In genomic region chr7:81452971-81453441, GRCm38 (mm10) we compare ENCODE assay signal across 9 mouse cellular contexts. TPM values are rescaled to one million over a fixed set of nuclear protein-coding genes. Genes with fewer than 3 reads are reported as not detected.
DNase-seq lines count a peak whose midpoint lies in the region; ATAC-seq and TF ChIP-seq lines count a peak whose summit lies in the region.
"Had no signal": no experiment of that assay in that cellular context is flagged by ENCODE, and none has a peak within 500 bp of the region (broad histone marks: within the 10 kb centered on the region; RNA-seq: fewer than 3 reads in every experiment).

No protein-coding gene starts in this region.

- peak overlapping the region; percentile 9; the same call in 1 of the 2 replicates for H3K9ac ChIP-seq in hindbrain, postnatal 0 days (replicated peaks; ENCODE audit: low read length)
- no peak overlapping the region for H3K9ac ChIP-seq in limb, embryonic 11.5 days (ENCODE audit: low read length)

- H3K27me3 ChIP-seq in hindbrain, postnatal 0 days (ENCODE audit: insufficient read depth, low read length) = peaks cover 20% of the 10 kb centered on the region; the same call in 1 of the 2 replicates
- H3K27me3 ChIP-seq in limb, embryonic 11.5 days (ENCODE audit: control insufficient read depth, insufficient read depth, low read length) = peaks cover 50% of the 10 kb centered on the region

- H3K4me3 ChIP-seq in left cerebral cortex, adult 2 months = peak overlapping the region; percentile 73
- H3K4me3 ChIP-seq in brown adipose tissue, adult 24 weeks (ENCODE audit: insufficient read depth, low read depth, low read length) = peak overlapping the region; percentile 65
- H3K4me3 ChIP-seq in hindbrain, postnatal 0 days (ENCODE audit: low read length) = peak overlapping the region; percentile 46
- no peak overlapping the region for H3K4me3 ChIP-seq in limb, embryonic 11.5 days (ENCODE audit: low read depth, low read length)

- no peaks in the 10 kb centered on the region for H3K9me3 ChIP-seq in hindbrain, postnatal 0 days (ENCODE audit: low read length)
- no peaks in the 10 kb centered on the region for H3K9me3 ChIP-seq in limb, embryonic 11.5 days (ENCODE audit: control insufficient read depth, low read length)

- H3K4me1 ChIP-seq in brown adipose tissue, adult 24 weeks (ENCODE audit: control insufficient read depth, insufficient read depth, insufficient read length, low read length) = no peaks in the 10 kb centered on the region
- H3K4me1 ChIP-seq in hindbrain, postnatal 0 days (ENCODE audit: insufficient read depth, low read length) = peaks cover 6% of the 10 kb centered on the region; the same call in 1 of the 2 replicates
- H3K4me1 ChIP-seq in limb, embryonic 11.5 days (ENCODE audit: control insufficient read depth, insufficient read depth, low read length) = peaks cover 11% of the 10 kb centered on the region

- no peak for TF ChIP-seq CTCF in left cerebral cortex, adult 2 months (IDR thresholded peaks at IDR 0.05)
- no peak for TF ChIP-seq CTCF in hindbrain, postnatal 0 days (IDR thresholded peaks at IDR 0.05; ENCODE audit: low read depth)

- peak overlapping the region; percentile 92 for H3K4me2 ChIP-seq in hindbrain, postnatal 0 days (ENCODE audit: low read depth, low read length)
- peak overlapping the region; percentile 78 for H3K4me2 ChIP-seq in limb, embryonic 11.5 days (ENCODE audit: low read depth, severe bottlenecking)

- peak; percentile 52 for ATAC-seq in hindbrain, postnatal 0 days
- ATAC-seq in limb, embryonic 11.5 days (ENCODE audit: insufficient number of reproducible peaks, low FRiP score, low TSS enrichment, low read depth) = peak; percentile 62; the same call in 1 of the 2 replicates

- H3K27ac ChIP-seq in left cerebral cortex, adult 2 months = peak overlapping the region; percentile 69
- H3K27ac ChIP-seq in brown adipose tissue, adult 24 weeks (replicated peaks; ENCODE audit: low read depth, low read length) = no peak overlapping the region
- H3K27ac ChIP-seq in hindbrain, postnatal 0 days = no peak overlapping the region
- no peak overlapping the region for H3K27ac ChIP-seq in limb, embryonic 11.5 days (replicated peaks; ENCODE audit: low read depth, low read length)

- no peaks in the 10 kb centered on the region for H3K36me3 ChIP-seq in hindbrain, postnatal 0 days (ENCODE audit: insufficient read depth, low read length)
- no peaks in the 10 kb centered on the region for H3K36me3 ChIP-seq in limb, embryonic 11.5 days (ENCODE audit: control insufficient read depth, insufficient read depth, low read length)

- intact Hi-C loops in left cerebral cortex, adult 2 months (cut with DNase I) = loop anchor here (5.0 kb wide), 2 partner anchors 56 to 324 kb away; no protein-coding TSS in a partner anchor

- DNase-seq in left cerebral cortex, adult 2 months (ENCODE audit: extremely low spot score in 1 of 2, low spot score in 2 of 2) = peak; percentile 43 to 53
- DNase-seq in left cerebral cortex, adult 11 months (ENCODE audit: low spot score) = no peak
- peak; percentile 50 to 75 for DNase-seq in gastrocnemius, adult 8-10 months (ENCODE audit: low spot score in 2 of 2)
- DNase-seq in hindbrain, postnatal 0 days (ENCODE audit: low spot score) = peak; percentile 28
- DNase-seq in limb, embryonic 11.5 days (ENCODE audit: low spot score) = peak; percentile 61
- peak; percentile 64 for DNase-seq in retina, postnatal 1 day
- no peak for DNase-seq in urinary bladder, postnatal 14 days (ENCODE audit: low spot score)

- WGBS in hindbrain, postnatal 0 days = 5% methylated on average over 20 of the region's 21 CpGs
- WGBS in limb, embryonic 11.5 days = 2% methylated on average over 21 of the region's 21 CpGs

RNA-seq across cellular contexts. Expression of gene Cpeb1, which starts 2.3 kb away (rescaled TPM):
- 100 to 1,000 TPM in 1 of 2 experiments, 10 to 100 TPM in 1; 98.1 to 101 TPM for total RNA-seq in left cerebral cortex, adult 2 months (2021)
- 20.8 and 23.2 TPM in 2 replicates for polyA plus RNA-seq in brown adipose tissue, adult 24 weeks (2012; ENCODE audit: insufficient read depth, insufficient read length, missing spikeins)
- 10 to 100 TPM; 23.0 to 55.5 (median 36.3) TPM for total RNA-seq in gastrocnemius, adult 8-10 months (2022)
- 8.7 and 16.3 TPM in 2 replicates for total RNA-seq in hindbrain, postnatal 0 days (2014; rRNA removed)
- 7.7 and 10.3 TPM in 2 replicates for polyA plus RNA-seq in hindbrain, postnatal 0 days (2015; fragmentation: Nextera tagmentation; extraction: Ambion mirVana)
- 0.12 and 0.35 TPM in 2 replicates for polyA plus RNA-seq in limb, embryonic 11.5 days (2014; fragmentation: Nextera tagmentation; extraction: Ambion mirVana)

RNA-seq across cellular contexts. Expression of gene Ap3b2, which starts 40.7 kb away (rescaled TPM):
- total RNA-seq in left cerebral cortex, adult 2 months (2021) = 100 to 1,000 TPM; 159 to 162 TPM
- polyA plus RNA-seq in brown adipose tissue, adult 24 weeks (2012; ENCODE audit: insufficient read depth, insufficient read length, missing spikeins) = not detected in 2 replicates
- under 1 TPM in 3 of 4 experiments, not detected in 1; 0.17 to 0.60 (median 0.38) TPM for total RNA-seq in gastrocnemius, adult 8-10 months (2022)
- 208 and 231 TPM in 2 replicates for total RNA-seq in hindbrain, postnatal 0 days (2014; rRNA removed)
- polyA plus RNA-seq in hindbrain, postnatal 0 days (2015; fragmentation: Nextera tagmentation; extraction: Ambion mirVana) = 102 and 103 TPM in 2 replicates
- polyA plus RNA-seq in limb, embryonic 11.5 days (2014; fragmentation: Nextera tagmentation; extraction: Ambion mirVana) = 0.21 and 0.27 TPM in 2 replicates

RNA-seq across cellular contexts. Expression of gene BC048679, which starts 45.1 kb away (rescaled TPM):
- total RNA-seq in left cerebral cortex, adult 2 months (2021) = not detected
- polyA plus RNA-seq in brown adipose tissue, adult 24 weeks (2012; ENCODE audit: insufficient read depth, insufficient read length, missing spikeins) = not detected in 2 replicates
- 10 to 100 TPM in 1 of 4 experiments, 1 to 10 TPM in 3; 2.7 to 10.6 (median 3.2) TPM for total RNA-seq in gastrocnemius, adult 8-10 months (2022)
- not detected in 2 replicates for total RNA-seq in hindbrain, postnatal 0 days (2014; rRNA removed)
- not detected in 2 replicates for polyA plus RNA-seq in hindbrain, postnatal 0 days (2015; fragmentation: Nextera tagmentation; extraction: Ambion mirVana)
- not detected in 2 replicates for polyA plus RNA-seq in limb, embryonic 11.5 days (2014; fragmentation: Nextera tagmentation; extraction: Ambion mirVana)
- polyA plus RNA-seq: Patski had no signal

Comparison
In these comparisons a context has a peak if more than half of its experiments do, and no peak if none do; other contexts are left out.
1. DNase-seq: peak in left cerebral cortex, adult 2 months (2 of 2), gastrocnemius, adult 8-10 months (2 of 2), hindbrain, postnatal 0 days (single experiment), limb, embryonic 11.5 days (single experiment) and retina, postnatal 1 day (single experiment); none in left cerebral cortex, adult 11 months (single experiment) and urinary bladder, postnatal 14 days (single experiment).
2. RNA of gene Ap3b2, which starts 40.7 kb away (total RNA-seq): 208 to 231 TPM in hindbrain, postnatal 0 days and 159 to 162 TPM in left cerebral cortex, adult 2 months; 0.17 to 0.60 TPM in gastrocnemius, adult 8-10 months; every median in the first group is over 10 times any median in the second.